Mouse (Mus musculus): ENCODE results near the gene Sumo2. TPM values are rescaled to one million over a fixed set of nuclear protein-coding genes. Genes with fewer than 3 reads are reported as not detected.
A peak's percentile ranks its signal among the peaks of the same experiment; 100 is the strongest.
"Not testable (repeated sequence)": the region's sequence is repeated elsewhere in the genome, so short reads cannot be mapped to it uniquely, and the experiment has no call there.

The Sumo2 gene
- polyA plus RNA-seq, 1 experiment: 85.2 TPM

DNA sequence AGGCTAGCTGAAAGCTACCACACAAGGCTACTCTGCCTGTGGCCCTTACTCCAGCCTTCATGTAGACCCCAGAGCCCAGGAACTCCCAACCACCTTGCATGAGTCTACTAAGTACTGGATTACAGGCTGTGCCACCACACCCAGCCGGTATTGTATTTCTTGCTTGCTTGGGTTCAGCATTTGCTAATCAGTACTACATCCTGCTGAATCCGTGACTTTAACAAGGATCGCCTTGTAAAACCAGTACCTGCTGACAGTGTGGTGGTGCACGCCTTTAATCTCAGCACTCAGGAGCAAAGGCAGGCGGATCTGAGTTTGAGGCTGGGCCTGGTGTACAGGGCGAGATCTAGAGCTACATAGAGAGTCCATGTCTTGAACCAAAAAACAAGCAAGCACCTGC is 33.4 kb downstream of the Sumo2 start:
- DNase-seq: no peak
- TF ChIP-seq POLR2A (IDR thresholded peaks at IDR 0.05; ENCODE audit: low read depth, low read length): no peak
- no peak for TF ChIP-seq CTCF (conservative IDR thresholded peaks at IDR 0.05; ENCODE audit: insufficient read depth, insufficient read length, low read depth, low read length)
- Histone ChIP-seq H3K27ac (ENCODE audit: insufficient read depth, low read depth, low read length) (no peak overlapping the region), H3K4me1 (ENCODE audit: control insufficient read depth, insufficient read depth, low read length) (no peaks in the 10 kb centered on the region), H3K4me3 (ENCODE audit: insufficient read depth, low read depth, low read length) (no peak overlapping the region), H3K27me3 (replicated peaks; ENCODE audit: control insufficient read depth, insufficient read depth, low read length) (no peaks in the 10 kb centered on the region), H3K36me3 (ENCODE audit: control insufficient read depth, insufficient read depth, low read length) (no peaks in the 10 kb centered on the region)
- 95% methylated on average over 6 of the region's 6 CpGs for WGBS

DNA sequence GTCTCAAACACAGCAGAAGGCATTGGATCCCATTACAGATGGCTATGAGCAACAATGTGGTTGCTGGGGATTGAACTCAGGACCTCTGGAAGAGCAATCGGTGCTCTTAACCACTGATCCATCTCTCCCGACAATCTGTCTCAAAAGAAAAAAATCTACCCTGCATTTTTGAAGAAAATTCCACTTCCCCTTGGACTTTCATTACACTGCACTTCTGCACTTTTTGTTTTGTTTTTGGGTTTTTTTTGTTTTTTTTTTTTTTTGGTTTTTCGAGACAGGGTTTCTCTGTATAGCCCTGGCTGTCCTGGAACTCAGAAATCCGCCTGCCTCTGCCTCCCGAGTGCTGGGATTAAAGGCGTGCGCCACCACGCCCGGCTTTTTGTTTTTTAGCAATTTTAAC is 39.5 kb downstream of the Sumo2 start:
- not testable (repeated sequence) for H3K4me1 ChIP-seq (ENCODE audit: control insufficient read depth, insufficient read depth, low read length); H3K36me3 ChIP-seq (ENCODE audit: control insufficient read depth, insufficient read depth, low read length); H3K27ac ChIP-seq (ENCODE audit: insufficient read depth, low read depth, low read length); DNase-seq; H3K27me3 ChIP-seq (replicated peaks; ENCODE audit: control insufficient read depth, insufficient read depth, low read length); H3K4me3 ChIP-seq (ENCODE audit: insufficient read depth, low read depth, low read length)
- WGBS: 90% methylated on average over 9 of the region's 9 CpGs

DNA sequence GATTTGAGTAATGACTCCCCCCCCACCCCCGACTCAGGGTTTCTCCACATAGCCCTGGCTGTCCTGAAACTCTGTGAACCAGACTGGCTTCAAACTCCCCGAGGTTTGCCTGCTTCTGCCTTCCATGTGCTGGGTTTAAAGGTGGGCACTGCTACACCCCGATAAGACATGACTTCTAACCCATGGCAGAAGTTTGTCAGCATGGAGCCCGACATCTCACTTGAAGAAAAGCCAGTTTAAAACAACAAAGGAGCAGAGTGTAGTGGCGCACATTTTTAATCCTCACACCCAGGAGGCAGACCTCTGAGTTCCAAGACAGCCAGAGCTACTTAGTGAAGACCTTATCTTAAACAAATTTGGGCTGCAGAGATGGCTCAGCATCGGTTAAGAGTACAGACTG is 43.7 kb downstream of the Sumo2 start:
- TF ChIP-seq POLR2A (IDR thresholded peaks at IDR 0.05; ENCODE audit: low read depth, low read length) (no peak), CTCF (conservative IDR thresholded peaks at IDR 0.05; ENCODE audit: insufficient read depth, insufficient read length, low read depth, low read length) (no peak)
- Histone ChIP-seq H3K27me3 (replicated peaks; ENCODE audit: control insufficient read depth, insufficient read depth, low read length) (no peaks in the 10 kb centered on the region), H3K36me3 (ENCODE audit: control insufficient read depth, insufficient read depth, low read length) (no peaks in the 10 kb centered on the region), H3K27ac (ENCODE audit: insufficient read depth, low read depth, low read length) (no peak overlapping the region), H3K4me3 (ENCODE audit: insufficient read depth, low read depth, low read length) (peak overlapping the region; percentile 77; the same call in 1 of the 2 replicates), H3K4me1 (ENCODE audit: control insufficient read depth, insufficient read depth, low read length) (no peaks in the 10 kb centered on the region; the same call in 1 of the 2 replicates)
- 36% methylated on average over 6 of the region's 6 CpGs for WGBS
- no peak for DNase-seq

DNA sequence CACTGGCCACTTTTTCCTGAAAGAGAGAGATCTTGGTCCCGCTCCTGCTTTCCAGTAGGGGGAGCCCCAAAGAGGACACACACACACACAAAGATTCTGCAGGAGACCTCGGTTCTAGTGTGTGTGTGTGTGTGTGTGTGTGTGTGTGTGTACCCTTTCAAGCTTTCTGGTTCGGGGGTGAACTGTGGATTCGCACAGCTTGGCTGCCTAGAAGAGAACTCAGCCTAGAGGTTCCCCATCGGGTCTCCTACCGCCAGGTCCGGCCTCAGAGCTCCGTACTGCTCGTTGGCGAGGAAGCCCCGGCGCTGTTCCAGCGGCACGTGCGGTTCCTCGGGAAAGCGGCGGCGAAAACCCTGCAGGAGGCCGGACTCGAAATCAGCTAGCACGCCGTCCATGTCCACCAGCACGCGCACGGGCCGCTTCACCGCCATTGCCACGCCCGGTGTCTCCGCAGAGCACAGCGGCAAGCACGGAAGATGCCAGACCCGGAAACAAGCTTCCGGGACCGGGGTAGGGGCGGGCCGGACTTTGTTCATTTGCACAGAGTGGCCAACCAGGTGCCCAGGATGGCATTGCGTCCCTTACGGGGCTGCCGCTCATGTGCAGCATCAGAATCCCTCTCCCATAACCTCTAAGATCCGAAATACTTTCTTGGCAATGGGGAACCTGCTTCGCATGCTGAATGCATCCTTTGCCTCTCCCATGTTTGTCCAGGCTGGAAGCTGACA is 44.6 kb downstream of the Sumo2 start, which contains the start of gene Nt5c:
TSS of gene Nt5c (minus strand) at position 507 of the 728 bp plus-strand sequence.
- under 1% methylated on average over 43 of the region's 43 CpGs for WGBS
- DNase-seq: peak; percentile 90
- Histone ChIP-seq H3K27ac (ENCODE audit: insufficient read depth, low read depth, low read length) (peak within 1 kb of the TSS; percentile 12; the same call in 1 of the 2 replicates), H3K27me3 (replicated peaks; ENCODE audit: control insufficient read depth, insufficient read depth, low read length) (no peaks in the 10 kb centered on the region), H3K4me1 (ENCODE audit: control insufficient read depth, insufficient read depth, low read length) (no peaks in the 10 kb centered on the region; the same call in 1 of the 2 replicates), H3K36me3 (ENCODE audit: control insufficient read depth, insufficient read depth, low read length) (no peaks in the 10 kb centered on the region), H3K4me3 (ENCODE audit: insufficient read depth, low read depth, low read length) (peak within 1 kb of the TSS; percentile 77)
- TF ChIP-seq POLR2A (IDR thresholded peaks at IDR 0.05; ENCODE audit: low read depth, low read length) (peak; percentile 21), CTCF (conservative IDR thresholded peaks at IDR 0.05; ENCODE audit: insufficient read depth, insufficient read length, low read depth, low read length) (peak; percentile 73)

- Histone ChIP-seq H3K4me1 (ENCODE audit: control insufficient read depth, insufficient read depth, low read length) (no peaks in the 10 kb centered on the region; the same call in 1 of the 2 replicates), H3K4me3 (ENCODE audit: insufficient read depth, low read depth, low read length) (peak overlapping the region; percentile 77), H3K27ac (ENCODE audit: insufficient read depth, low read depth, low read length) (no peak overlapping the region), H3K36me3 (ENCODE audit: control insufficient read depth, insufficient read depth, low read length) (no peaks in the 10 kb centered on the region), H3K27me3 (replicated peaks; ENCODE audit: control insufficient read depth, insufficient read depth, low read length) (no peaks in the 10 kb centered on the region)
- 36% methylated on average over 25 of the region's 25 CpGs for WGBS
- DNase-seq: no peak
- TF ChIP-seq CTCF (conservative IDR thresholded peaks at IDR 0.05; ENCODE audit: insufficient read depth, insufficient read length, low read depth, low read length) (no peak), POLR2A (IDR thresholded peaks at IDR 0.05; ENCODE audit: low read depth, low read length) (no peak)
These were observed 45.4 kb downstream of the Sumo2 start for GRCm38 (mm10) chr11:115490441-115491355.

DNA sequence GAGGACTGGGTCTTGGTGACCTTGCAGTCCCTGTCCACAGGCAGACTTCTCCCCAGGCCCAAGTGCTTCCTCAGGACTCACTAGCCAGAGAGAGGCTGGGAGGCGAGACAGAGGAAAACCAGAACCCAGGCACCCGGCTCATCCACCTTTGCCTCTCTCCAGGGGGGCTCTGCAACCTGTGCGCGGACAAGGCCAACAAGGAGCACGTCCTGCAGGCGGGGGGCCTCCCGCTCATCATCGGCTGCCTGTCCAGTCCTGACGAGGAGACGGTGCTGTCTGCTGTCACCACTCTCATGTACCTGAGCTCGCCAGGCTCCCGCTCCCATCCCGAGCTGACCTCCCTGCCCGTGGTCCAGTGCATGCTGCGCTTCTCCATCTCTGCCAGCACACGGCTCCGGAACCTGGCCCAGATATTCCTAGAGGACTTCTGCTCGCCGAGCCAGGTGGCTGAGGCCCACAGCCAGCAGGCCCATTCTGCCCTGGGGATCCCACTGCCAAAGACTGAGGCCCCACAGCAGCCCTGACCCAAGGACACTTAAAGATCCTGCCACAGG is 47.4 kb downstream of the Sumo2 start:
- WGBS: 91% methylated on average over 19 of the region's 19 CpGs

GRCm38 (mm10) chr11:115485155-115485554 is 50.9 kb downstream of the Sumo2 start:
- H3K36me3 ChIP-seq (ENCODE audit: control insufficient read depth, insufficient read depth, low read length): no peaks in the 10 kb centered on the region
- WGBS: 79% methylated on average over 12 of the region's 12 CpGs
- no peak overlapping the region for H3K27ac ChIP-seq (ENCODE audit: insufficient read depth, low read depth, low read length)
- no peak for DNase-seq
- no peaks in the 10 kb centered on the region for H3K27me3 ChIP-seq (replicated peaks; ENCODE audit: control insufficient read depth, insufficient read depth, low read length)
- TF ChIP-seq CTCF (conservative IDR thresholded peaks at IDR 0.05; ENCODE audit: insufficient read depth, insufficient read length, low read depth, low read length) (no peak), POLR2A (IDR thresholded peaks at IDR 0.05; ENCODE audit: low read depth, low read length) (no peak)
- no peaks in the 10 kb centered on the region for H3K4me1 ChIP-seq (ENCODE audit: control insufficient read depth, insufficient read depth, low read length)
- no peak overlapping the region for H3K4me3 ChIP-seq (ENCODE audit: insufficient read depth, low read depth, low read length)

More for the DNA sequence above, 47.4 kb downstream of the Sumo2 start:
- no peak for TF ChIP-seq CTCF (conservative IDR thresholded peaks at IDR 0.05; ENCODE audit: insufficient read depth, insufficient read length, low read depth, low read length)
- TF ChIP-seq POLR2A (IDR thresholded peaks at IDR 0.05; ENCODE audit: low read depth, low read length): no peak
- no peak overlapping the region for H3K4me3 ChIP-seq (ENCODE audit: insufficient read depth, low read depth, low read length)
- H3K36me3 ChIP-seq (ENCODE audit: control insufficient read depth, insufficient read depth, low read length): no peaks in the 10 kb centered on the region
- no peak overlapping the region for H3K27ac ChIP-seq (ENCODE audit: insufficient read depth, low read depth, low read length)
- no peak for DNase-seq
- no peaks in the 10 kb centered on the region; the same call in 1 of the 2 replicates for H3K4me1 ChIP-seq (ENCODE audit: control insufficient read depth, insufficient read depth, low read length)
- no peaks in the 10 kb centered on the region for H3K27me3 ChIP-seq (replicated peaks; ENCODE audit: control insufficient read depth, insufficient read depth, low read length)
